Mouse (Mus musculus): ENCODE measurements at regions not wholly inside any gene's neighbourhood (a gene's known extent, or its start where the extent isn't known, plus 50 kb on each side); places are given as distances from the start of the nearest gene placed in this dataset.
A peak's percentile ranks its signal among the peaks of the same experiment; 100 is the strongest.

DNA sequence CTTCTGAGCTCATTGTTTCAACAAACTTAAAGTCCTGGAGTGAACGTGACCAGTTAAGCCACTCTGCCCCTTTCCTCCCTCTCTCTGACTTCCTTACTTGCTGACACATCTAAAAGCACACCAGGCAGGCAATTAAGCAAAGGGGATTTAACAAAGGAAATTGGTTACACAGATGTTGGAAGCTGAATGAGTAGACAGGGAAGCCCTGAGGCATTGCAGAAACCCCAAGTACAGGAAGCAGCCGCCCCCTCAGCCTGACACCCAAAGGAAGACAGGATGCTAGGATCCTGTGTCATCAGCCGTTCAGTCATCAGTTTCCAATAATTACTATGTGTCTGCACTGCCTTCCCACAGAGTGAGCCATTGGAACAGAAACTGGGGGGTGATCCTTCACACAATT lies 595.5 kb downstream of the Tns3 start:
- H3K9ac ChIP-seq (replicated peaks; ENCODE audit: low read length) = no peak overlapping the region
- H3K4me2 ChIP-seq (ENCODE audit: low read length) = no peak overlapping the region
- peak; percentile 6 for DNase-seq
- WGBS = 17% methylated on average over 3 of the region's 3 CpGs
- H3K4me3 ChIP-seq (replicated peaks; ENCODE audit: low read depth, low read length) = no peak overlapping the region
- no peaks in the 10 kb centered on the region for H3K27me3 ChIP-seq (ENCODE audit: control insufficient read depth, insufficient read depth, low read length)
- H3K36me3 ChIP-seq (ENCODE audit: control insufficient read depth, insufficient read depth, low read length) = no peaks in the 10 kb centered on the region
- no peaks in the 10 kb centered on the region for H3K4me1 ChIP-seq (ENCODE audit: control insufficient read depth, insufficient read depth, low read length)
- H3K27ac ChIP-seq (replicated peaks; ENCODE audit: low read depth, low read length) = no peak overlapping the region
- no peak for ATAC-seq (ENCODE audit: low FRiP score, low TSS enrichment)
- no peaks in the 10 kb centered on the region for H3K9me3 ChIP-seq (ENCODE audit: control insufficient read depth, low read length)

DNA sequence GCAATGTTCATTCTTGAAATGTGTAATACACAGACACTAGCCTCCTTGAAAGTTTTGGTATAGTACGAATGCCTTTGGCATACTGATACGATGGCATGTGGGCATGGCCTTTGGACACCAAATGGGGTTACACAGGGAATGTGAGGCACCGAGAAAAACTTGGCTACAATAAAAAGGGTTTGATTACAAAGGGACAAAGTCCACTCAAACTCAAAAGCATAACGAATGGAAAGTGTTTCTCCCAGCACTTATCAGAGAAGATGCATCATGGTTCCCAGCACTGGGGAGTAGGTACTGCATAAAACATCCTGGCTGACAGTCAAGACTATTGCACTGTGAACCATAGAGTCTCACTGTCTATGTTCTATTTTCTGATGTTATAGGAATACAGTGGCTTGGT lies 597.0 kb downstream of the Tns3 start:
- Histone ChIP-seq H3K4me2 (ENCODE audit: low read length) (no peak overlapping the region), H3K27ac (replicated peaks; ENCODE audit: low read depth, low read length) (no peak overlapping the region), H3K4me1 (ENCODE audit: control insufficient read depth, insufficient read depth, low read length) (no peaks in the 10 kb centered on the region), H3K9me3 (ENCODE audit: control insufficient read depth, low read length) (no peaks in the 10 kb centered on the region), H3K36me3 (ENCODE audit: control insufficient read depth, insufficient read depth, low read length) (no peaks in the 10 kb centered on the region), H3K27me3 (ENCODE audit: control insufficient read depth, insufficient read depth, low read length) (no peaks in the 10 kb centered on the region), H3K4me3 (replicated peaks; ENCODE audit: low read depth, low read length) (no peak overlapping the region), H3K9ac (replicated peaks; ENCODE audit: low read length) (no peak overlapping the region)
- ATAC-seq (ENCODE audit: low FRiP score, low TSS enrichment) = no peak
- WGBS = 90% methylated on average over 4 of the region's 4 CpGs
- DNase-seq = no peak

DNA sequence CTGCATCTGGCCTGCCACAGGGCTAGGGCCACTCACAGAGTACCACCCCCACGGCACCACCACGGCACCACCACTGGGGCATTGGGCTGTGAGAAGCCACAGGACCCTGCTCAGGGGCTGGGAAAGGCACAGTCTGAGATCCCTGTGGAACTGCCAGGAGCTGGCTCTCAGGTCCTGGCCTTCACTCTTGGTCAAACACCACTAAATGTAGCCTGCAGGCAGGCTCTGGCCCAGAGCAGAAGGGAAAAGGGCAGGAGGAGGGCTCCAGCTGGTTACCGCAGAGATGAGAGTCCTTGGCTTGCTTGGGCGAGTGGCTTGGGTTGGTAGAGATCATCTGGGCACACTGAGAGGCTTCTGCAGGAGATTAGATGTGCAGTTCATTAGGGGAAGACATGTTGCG lies 598.5 kb downstream of the Tns3 start:
- DNase-seq (no peak), ATAC-seq (ENCODE audit: low FRiP score, low TSS enrichment) (no peak)
- 92% methylated on average over 5 of the region's 5 CpGs for WGBS
- no peaks in the 10 kb centered on the region for H3K4me1 ChIP-seq (ENCODE audit: control insufficient read depth, insufficient read depth, low read length)
- H3K4me2 ChIP-seq (ENCODE audit: low read length) = no peak overlapping the region
- no peak overlapping the region for H3K4me3 ChIP-seq (replicated peaks; ENCODE audit: low read depth, low read length)
- H3K27ac ChIP-seq (replicated peaks; ENCODE audit: low read depth, low read length) = no peak overlapping the region
- H3K9ac ChIP-seq (replicated peaks; ENCODE audit: low read length) = no peak overlapping the region
- no peaks in the 10 kb centered on the region for H3K9me3 ChIP-seq (ENCODE audit: control insufficient read depth, low read length)
- H3K27me3 ChIP-seq (ENCODE audit: control insufficient read depth, insufficient read depth, low read length) = no peaks in the 10 kb centered on the region
- H3K36me3 ChIP-seq (ENCODE audit: control insufficient read depth, insufficient read depth, low read length) = no peaks in the 10 kb centered on the region

DNA sequence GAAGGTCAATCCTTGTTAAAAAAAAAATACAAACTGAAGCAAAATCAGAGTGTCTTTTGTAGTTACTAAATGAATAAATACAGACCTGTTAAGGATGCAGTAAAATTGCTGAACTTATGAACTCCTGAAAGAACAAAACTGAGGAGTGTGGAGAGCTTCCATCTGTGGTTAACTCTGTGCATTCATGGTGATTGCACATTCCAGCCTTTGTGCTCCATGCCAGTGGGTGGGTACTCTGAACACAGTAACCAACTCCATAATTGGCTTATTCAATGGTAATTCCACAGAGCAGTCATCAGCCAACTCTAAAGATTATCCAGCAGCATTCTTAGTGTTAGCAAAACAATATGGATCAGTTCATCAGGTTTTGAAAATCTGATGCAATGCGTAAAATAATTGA lies 599.2 kb downstream of the Tns3 start:
- Histone ChIP-seq H3K27ac (replicated peaks; ENCODE audit: low read depth, low read length) (no peak overlapping the region), H3K9me3 (ENCODE audit: control insufficient read depth, low read length) (no peaks in the 10 kb centered on the region), H3K4me3 (replicated peaks; ENCODE audit: low read depth, low read length) (no peak overlapping the region), H3K9ac (replicated peaks; ENCODE audit: low read length) (no peak overlapping the region), H3K36me3 (ENCODE audit: control insufficient read depth, insufficient read depth, low read length) (no peaks in the 10 kb centered on the region), H3K4me2 (ENCODE audit: low read length) (no peak overlapping the region), H3K27me3 (ENCODE audit: control insufficient read depth, insufficient read depth, low read length) (no peaks in the 10 kb centered on the region), H3K4me1 (ENCODE audit: control insufficient read depth, insufficient read depth, low read length) (no peaks in the 10 kb centered on the region)
- DNase-seq (no peak), ATAC-seq (ENCODE audit: low FRiP score, low TSS enrichment) (no peak)
- WGBS = 86% methylated on average over 1 of the region's 1 CpGs

DNA sequence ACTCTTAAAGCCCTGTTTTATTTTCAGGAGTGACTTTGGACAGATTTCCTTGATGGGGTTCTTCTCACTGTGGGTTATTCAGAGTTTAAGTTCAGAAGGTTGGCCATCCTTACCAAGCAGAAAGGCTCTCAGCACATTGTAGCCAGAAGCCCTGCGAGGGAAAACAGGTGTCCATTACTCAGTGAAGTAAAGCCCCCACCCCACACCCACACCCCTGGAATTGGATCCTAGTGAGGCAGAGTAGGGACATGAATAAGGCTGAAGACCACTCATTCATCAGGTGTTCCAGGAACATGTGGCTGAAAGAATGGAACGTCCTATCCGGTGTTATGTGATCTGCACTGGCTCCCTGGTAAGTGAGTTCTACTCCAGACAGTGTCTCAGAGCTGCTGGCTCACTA lies 602.3 kb downstream of the Tns3 start:
- Histone ChIP-seq H3K4me2 (ENCODE audit: low read length) (no peak overlapping the region), H3K27ac (replicated peaks; ENCODE audit: low read depth, low read length) (no peak overlapping the region), H3K36me3 (ENCODE audit: control insufficient read depth, insufficient read depth, low read length) (no peaks in the 10 kb centered on the region), H3K4me1 (ENCODE audit: control insufficient read depth, insufficient read depth, low read length) (no peaks in the 10 kb centered on the region), H3K4me3 (replicated peaks; ENCODE audit: low read depth, low read length) (no peak overlapping the region), H3K9me3 (ENCODE audit: control insufficient read depth, low read length) (no peaks in the 10 kb centered on the region), H3K27me3 (ENCODE audit: control insufficient read depth, insufficient read depth, low read length) (no peaks in the 10 kb centered on the region), H3K9ac (replicated peaks; ENCODE audit: low read length) (no peak overlapping the region)
- DNase-seq (no peak), ATAC-seq (ENCODE audit: low FRiP score, low TSS enrichment) (no peak)
- WGBS = 89% methylated on average over 3 of the region's 3 CpGs

DNA sequence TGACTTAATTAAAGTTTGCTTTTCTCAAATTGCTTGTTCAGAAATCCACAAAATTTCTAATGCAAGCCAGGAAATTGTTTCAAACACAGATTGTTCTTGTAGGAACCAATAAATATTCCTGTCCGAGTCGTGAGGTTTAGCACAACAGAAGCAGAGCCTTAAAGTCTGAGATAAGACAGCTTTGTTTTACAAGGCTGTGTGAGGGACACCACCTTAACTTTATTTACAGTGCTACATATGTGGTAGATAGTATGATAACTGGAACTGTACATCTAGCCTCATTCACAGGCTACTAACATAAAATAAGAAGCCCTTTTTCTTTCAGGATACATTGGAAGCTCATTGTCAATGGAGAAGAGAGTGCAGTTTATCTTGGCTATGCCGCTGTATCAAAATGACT lies 602.8 kb downstream of the Tns3 start:
- H3K4me2 ChIP-seq (ENCODE audit: low read length) = no peak overlapping the region

DNA sequence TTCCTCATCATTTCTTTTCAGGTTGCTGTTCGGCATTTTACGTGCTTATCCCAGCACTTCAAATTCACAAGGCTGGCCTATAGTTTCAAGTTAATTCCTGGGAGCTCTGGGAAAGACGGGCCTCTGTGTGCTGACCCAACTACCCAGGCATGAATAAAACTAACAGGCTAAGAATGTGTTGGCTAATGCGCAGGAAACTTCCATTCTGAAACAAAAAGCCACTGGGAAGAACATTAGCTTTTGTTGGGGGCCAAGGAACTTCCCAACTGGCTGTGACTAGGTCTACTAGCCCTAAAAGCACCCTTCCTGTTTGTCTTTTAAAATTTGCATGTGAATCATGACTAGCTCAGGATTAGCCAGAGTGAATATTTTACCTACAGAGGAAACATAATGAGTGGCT lies 612.8 kb downstream of the Tns3 start:
- Histone ChIP-seq H3K4me3 (replicated peaks; ENCODE audit: low read depth, low read length) (no peak overlapping the region), H3K9me3 (ENCODE audit: control insufficient read depth, low read length) (no peaks in the 10 kb centered on the region), H3K4me2 (ENCODE audit: low read length) (no peak overlapping the region), H3K9ac (replicated peaks; ENCODE audit: low read length) (no peak overlapping the region), H3K4me1 (ENCODE audit: control insufficient read depth, insufficient read depth, low read length) (no peaks in the 10 kb centered on the region), H3K27ac (replicated peaks; ENCODE audit: low read depth, low read length) (no peak overlapping the region), H3K27me3 (ENCODE audit: control insufficient read depth, insufficient read depth, low read length) (no peaks in the 10 kb centered on the region), H3K36me3 (ENCODE audit: control insufficient read depth, insufficient read depth, low read length) (no peaks in the 10 kb centered on the region)
- DNase-seq (no peak), ATAC-seq (ENCODE audit: low FRiP score, low TSS enrichment) (no peak)
- 19% methylated on average over 4 of the region's 4 CpGs for WGBS

More for the DNA sequence above, 602.8 kb downstream of the Tns3 start:
- WGBS = 92% methylated on average over 3 of the region's 3 CpGs
- Histone ChIP-seq H3K4me1 (ENCODE audit: control insufficient read depth, insufficient read depth, low read length) (no peaks in the 10 kb centered on the region), H3K9ac (replicated peaks; ENCODE audit: low read length) (no peak overlapping the region), H3K36me3 (ENCODE audit: control insufficient read depth, insufficient read depth, low read length) (no peaks in the 10 kb centered on the region), H3K9me3 (ENCODE audit: control insufficient read depth, low read length) (no peaks in the 10 kb centered on the region), H3K27me3 (ENCODE audit: control insufficient read depth, insufficient read depth, low read length) (no peaks in the 10 kb centered on the region), H3K4me3 (replicated peaks; ENCODE audit: low read depth, low read length) (no peak overlapping the region), H3K27ac (replicated peaks; ENCODE audit: low read depth, low read length) (no peak overlapping the region)
- no peak for ATAC-seq (ENCODE audit: low FRiP score, low TSS enrichment)
- DNase-seq = no peak

DNA sequence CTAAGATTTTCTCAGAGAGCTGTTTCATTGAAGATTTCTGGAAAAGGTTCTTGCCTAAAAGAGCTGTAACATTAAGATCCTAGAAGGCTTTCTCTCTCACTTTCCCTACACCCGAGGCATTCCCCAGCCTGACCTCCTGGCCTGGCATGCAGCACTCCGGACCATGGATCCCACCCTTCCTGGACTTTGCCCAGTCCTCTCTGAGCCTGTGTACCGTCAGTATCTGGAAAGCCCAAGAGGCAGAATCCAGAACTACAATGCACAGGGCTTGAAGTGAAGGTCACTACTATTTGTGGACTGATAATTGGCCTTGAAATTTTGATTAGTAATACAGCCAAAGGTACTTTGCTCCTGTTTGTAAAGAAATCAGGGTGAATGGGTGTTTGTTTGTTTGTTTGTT lies 619.2 kb downstream of the Tns3 start:
- Histone ChIP-seq H3K4me2 (ENCODE audit: low read length) (no peak overlapping the region), H3K4me1 (ENCODE audit: control insufficient read depth, insufficient read depth, low read length) (no peaks in the 10 kb centered on the region), H3K27ac (replicated peaks; ENCODE audit: low read depth, low read length) (no peak overlapping the region), H3K9me3 (ENCODE audit: control insufficient read depth, low read length) (no peaks in the 10 kb centered on the region), H3K27me3 (ENCODE audit: control insufficient read depth, insufficient read depth, low read length) (no peaks in the 10 kb centered on the region), H3K36me3 (ENCODE audit: control insufficient read depth, insufficient read depth, low read length) (no peaks in the 10 kb centered on the region), H3K9ac (replicated peaks; ENCODE audit: low read length) (no peak overlapping the region), H3K4me3 (replicated peaks; ENCODE audit: low read depth, low read length) (no peak overlapping the region)
- 90% methylated on average over 3 of the region's 3 CpGs for WGBS
- DNase-seq (no peak), ATAC-seq (ENCODE audit: low FRiP score, low TSS enrichment) (no peak)

DNA sequence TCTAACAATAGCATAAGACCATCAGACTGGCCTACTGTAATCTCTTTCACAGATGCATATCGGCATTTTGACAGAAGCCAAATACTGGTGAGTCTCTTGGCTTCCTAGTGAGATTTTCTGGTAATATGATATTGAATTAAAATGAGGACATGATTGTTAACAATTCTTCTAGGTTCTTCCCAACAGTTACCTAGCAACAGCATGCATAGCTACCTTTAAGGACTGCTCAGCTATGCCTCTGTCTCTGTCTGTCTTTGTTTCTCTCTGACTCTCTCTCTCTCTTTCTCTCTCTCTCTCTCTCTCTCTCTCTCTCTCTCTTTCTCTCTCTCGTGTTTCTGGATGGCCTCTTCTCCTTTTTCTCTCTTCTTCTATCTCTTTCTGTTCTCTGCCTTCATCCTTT lies 634.2 kb downstream of the Tns3 start:
- ATAC-seq (ENCODE audit: low FRiP score, low TSS enrichment) (no peak), DNase-seq (no peak)
- Histone ChIP-seq H3K4me1 (ENCODE audit: control insufficient read depth, insufficient read depth, low read length) (no peaks in the 10 kb centered on the region), H3K9me3 (ENCODE audit: control insufficient read depth, low read length) (no peaks in the 10 kb centered on the region), H3K4me3 (replicated peaks; ENCODE audit: low read depth, low read length) (no peak overlapping the region), H3K36me3 (ENCODE audit: control insufficient read depth, insufficient read depth, low read length) (no peaks in the 10 kb centered on the region), H3K9ac (replicated peaks; ENCODE audit: low read length) (no peak overlapping the region), H3K27me3 (ENCODE audit: control insufficient read depth, insufficient read depth, low read length) (no peaks in the 10 kb centered on the region), H3K4me2 (ENCODE audit: low read length) (no peak overlapping the region), H3K27ac (replicated peaks; ENCODE audit: low read depth, low read length) (no peak overlapping the region)
- 73% methylated on average over 2 of the region's 2 CpGs for WGBS
